Mouse (Mus musculus): ENCODE results near the gene Capg. TPM values are rescaled to one million over a fixed set of nuclear protein-coding genes. Genes with fewer than 3 reads are reported as not detected.
"Not testable (repeated sequence)": the region's sequence is repeated elsewhere in the genome, so short reads cannot be mapped to it uniquely, and the experiment has no call there.

Gene Capg
- polyA plus RNA-seq, 1 experiment from 2014 or later: 94.3 TPM

- 83% methylated on average over 4 of the region's 4 CpGs for WGBS
- no peak for ATAC-seq (ENCODE audit: low FRiP score, low TSS enrichment)
- H3K4me1 ChIP-seq (ENCODE audit: insufficient read depth, low read length): no peaks in the 10 kb centered on the region
- H3K9me3 ChIP-seq (ENCODE audit: low read length): peaks cover 3% of the 10 kb centered on the region; the same call in 1 of the 2 replicates
- H3K27ac ChIP-seq (ENCODE audit: low read length): no peak overlapping the region
- no peak overlapping the region for H3K4me3 ChIP-seq (ENCODE audit: low read length)
- H3K4me2 ChIP-seq (replicated peaks; ENCODE audit: low read depth, low read length): no peak overlapping the region
- H3K36me3 ChIP-seq (ENCODE audit: insufficient read depth, low read length): no peaks in the 10 kb centered on the region
- no peak overlapping the region for H3K9ac ChIP-seq (replicated peaks; ENCODE audit: low read length)
- H3K27me3 ChIP-seq (ENCODE audit: insufficient read depth, low read length): no peaks in the 10 kb centered on the region
These were observed 17.1 kb upstream of the Capg start for GRCm38 (mm10) chr6:72527070-72527469.

DNA sequence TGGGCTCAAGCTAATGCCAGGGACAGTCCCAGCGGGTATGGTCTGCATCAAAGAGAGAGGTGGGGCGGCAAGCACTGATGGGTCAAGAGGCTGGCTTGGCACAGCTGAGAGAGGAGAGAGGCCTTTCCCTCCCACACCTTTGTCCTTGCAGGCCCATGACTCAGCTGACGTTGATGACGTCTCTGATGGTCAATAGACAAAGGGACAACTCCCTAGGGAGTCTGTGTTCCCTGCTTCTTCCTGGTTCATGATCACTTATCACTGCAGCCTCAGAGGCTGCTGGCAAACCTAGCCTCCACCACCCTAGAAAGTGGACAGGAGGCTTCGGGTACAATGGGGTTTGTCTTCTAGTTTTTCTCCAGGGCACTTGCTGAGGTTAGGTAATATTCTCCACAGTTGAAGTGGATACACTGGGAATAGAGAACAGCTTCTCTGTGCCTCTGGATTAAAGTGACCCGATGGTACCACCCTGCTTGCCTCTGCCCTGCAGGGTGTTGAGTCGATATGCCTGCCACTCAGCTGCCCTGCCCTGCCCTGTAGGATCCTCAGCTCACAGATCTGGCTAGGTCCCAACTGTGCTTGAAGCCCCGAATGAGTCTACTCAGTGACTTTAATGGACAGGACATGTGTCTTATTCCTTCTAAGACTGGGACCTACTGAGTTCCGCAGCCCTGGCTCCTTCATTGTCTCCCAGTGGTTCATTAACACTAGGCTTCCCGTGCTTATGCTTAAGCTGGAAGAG is 15.6 kb upstream of the Capg start:
- no peaks in the 10 kb centered on the region for H3K4me1 ChIP-seq (ENCODE audit: insufficient read depth, low read length)
- H3K4me3 ChIP-seq (ENCODE audit: low read length): no peak overlapping the region
- H3K27me3 ChIP-seq (ENCODE audit: insufficient read depth, low read length): no peaks in the 10 kb centered on the region
- no peak overlapping the region for H3K4me2 ChIP-seq (replicated peaks; ENCODE audit: low read depth, low read length)
- no peak overlapping the region for H3K27ac ChIP-seq (ENCODE audit: low read length)
- H3K9ac ChIP-seq (replicated peaks; ENCODE audit: low read length): no peak overlapping the region
- H3K9me3 ChIP-seq (ENCODE audit: low read length): peaks cover 3% of the 10 kb centered on the region; the same call in 1 of the 2 replicates
- no peaks in the 10 kb centered on the region for H3K36me3 ChIP-seq (ENCODE audit: insufficient read depth, low read length)
- WGBS: 81% methylated on average over 10 of the region's 10 CpGs
- no peak; the same call in 1 of the 2 replicates for ATAC-seq (ENCODE audit: low FRiP score, low TSS enrichment)

DNA sequence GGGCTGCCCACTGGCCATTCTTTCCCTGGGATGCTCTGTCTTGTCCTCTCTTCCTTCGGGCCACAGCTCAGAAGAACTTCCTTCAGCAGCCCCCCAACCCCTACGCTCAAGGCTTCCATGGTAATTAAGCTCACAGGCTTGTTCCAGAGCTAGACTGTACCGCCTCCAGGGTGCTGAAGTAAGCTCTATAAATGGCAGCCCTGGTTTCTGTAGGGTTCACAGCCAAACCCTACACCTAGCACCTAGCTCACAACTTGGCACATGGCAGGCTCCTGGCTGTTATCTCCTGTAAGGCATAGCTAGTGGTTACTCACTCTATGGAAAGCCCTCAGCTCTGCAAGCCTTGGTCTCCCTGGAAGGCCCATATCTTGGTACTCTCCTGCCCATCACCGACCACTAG is 11.6 kb upstream of the Capg start:
- H3K4me1 ChIP-seq (ENCODE audit: insufficient read depth, low read length): peaks cover 9% of the 10 kb centered on the region
- no peak overlapping the region for H3K4me3 ChIP-seq (ENCODE audit: low read length)
- ATAC-seq (ENCODE audit: low FRiP score, low TSS enrichment): no peak
- H3K27me3 ChIP-seq (ENCODE audit: insufficient read depth, low read length): no peaks in the 10 kb centered on the region
- H3K9ac ChIP-seq (replicated peaks; ENCODE audit: low read length): no peak overlapping the region
- H3K4me2 ChIP-seq (replicated peaks; ENCODE audit: low read depth, low read length): no peak overlapping the region
- peaks cover 3% of the 10 kb centered on the region; the same call in 1 of the 2 replicates for H3K9me3 ChIP-seq (ENCODE audit: low read length)
- 85% methylated on average over 4 of the region's 4 CpGs for WGBS
- H3K36me3 ChIP-seq (ENCODE audit: insufficient read depth, low read length): no peaks in the 10 kb centered on the region
- H3K27ac ChIP-seq (ENCODE audit: low read length): no peak overlapping the region

DNA sequence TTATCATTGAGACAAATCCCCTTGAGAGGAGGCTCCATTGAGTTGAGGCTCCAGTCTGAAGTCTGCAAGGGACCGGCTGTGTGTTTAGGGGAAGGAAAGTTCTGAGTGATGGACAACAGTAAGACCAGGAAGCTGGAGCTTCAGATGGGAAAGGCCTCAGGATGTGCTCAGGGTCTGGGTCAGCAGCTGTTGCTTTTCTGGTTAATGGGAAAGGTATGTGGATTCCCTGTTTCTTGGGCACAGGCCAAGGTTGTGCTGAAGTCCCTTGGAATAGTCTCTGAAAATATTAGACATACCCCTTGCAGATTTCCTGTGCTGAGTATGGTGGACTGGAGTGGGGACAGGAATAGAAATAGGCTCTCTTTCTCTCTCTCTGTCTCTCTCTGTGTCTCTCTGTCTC is 10.6 kb upstream of the Capg start:
- H3K4me3 ChIP-seq (ENCODE audit: low read length); H3K9ac ChIP-seq (replicated peaks; ENCODE audit: low read length); H3K9me3 ChIP-seq (ENCODE audit: low read length); H3K27me3 ChIP-seq (ENCODE audit: insufficient read depth, low read length); H3K4me2 ChIP-seq (replicated peaks; ENCODE audit: low read depth, low read length); H3K27ac ChIP-seq (ENCODE audit: low read length); H3K36me3 ChIP-seq (ENCODE audit: insufficient read depth, low read length): not testable (repeated sequence)
- peaks cover 17% of the 10 kb centered on the region for H3K4me1 ChIP-seq (ENCODE audit: insufficient read depth, low read length)
- peak; percentile 32 for ATAC-seq (ENCODE audit: low FRiP score, low TSS enrichment)
- 37% methylated on average over 1 of the region's 1 CpGs for WGBS

GRCm38 (mm10) chr6:72534035-72534809 is 10.0 kb upstream of the Capg start:
- Histone ChIP-seq H3K9ac (replicated peaks; ENCODE audit: low read length) (no peak overlapping the region), H3K4me1 (ENCODE audit: insufficient read depth, low read length) (peaks cover 17% of the 10 kb centered on the region), H3K4me3 (ENCODE audit: low read length) (no peak overlapping the region), H3K9me3 (ENCODE audit: low read length) (peaks cover 3% of the 10 kb centered on the region; the same call in 1 of the 2 replicates), H3K27ac (ENCODE audit: low read length) (peak overlapping the region; percentile 65; the same call in 1 of the 2 replicates), H3K4me2 (replicated peaks; ENCODE audit: low read depth, low read length) (no peak overlapping the region), H3K36me3 (ENCODE audit: insufficient read depth, low read length) (no peaks in the 10 kb centered on the region), H3K27me3 (ENCODE audit: insufficient read depth, low read length) (no peaks in the 10 kb centered on the region)
- ATAC-seq (ENCODE audit: low FRiP score, low TSS enrichment): peak; percentile 52; the same call in 1 of the 2 replicates
- 40% methylated on average over 9 of the region's 9 CpGs for WGBS

DNA sequence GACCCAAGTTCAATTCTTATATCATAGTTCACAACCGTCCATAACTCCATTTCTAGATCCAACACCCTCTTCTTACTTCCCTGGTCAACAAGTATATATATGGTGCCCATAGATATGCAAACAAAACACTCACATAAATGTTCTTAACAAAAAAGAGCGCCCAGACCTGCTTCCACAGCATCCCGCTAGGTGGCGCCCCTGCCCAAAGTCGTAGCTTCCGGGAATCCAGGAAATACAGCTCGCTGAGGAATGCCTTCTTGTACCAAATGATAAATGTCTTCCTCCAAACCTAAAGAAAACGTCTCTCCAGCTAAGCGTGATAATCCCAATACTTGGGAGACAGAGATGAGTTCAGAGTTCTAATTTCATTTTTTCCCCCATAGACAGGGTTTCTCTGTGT is 9.0 kb upstream of the Capg start:
- H3K36me3 ChIP-seq (ENCODE audit: insufficient read depth, low read length): no peaks in the 10 kb centered on the region
- H3K4me1 ChIP-seq (ENCODE audit: insufficient read depth, low read length): peaks cover 17% of the 10 kb centered on the region
- H3K27ac ChIP-seq (ENCODE audit: low read length): peak overlapping the region; percentile 65; the same call in 1 of the 2 replicates
- H3K4me2 ChIP-seq (replicated peaks; ENCODE audit: low read depth, low read length): peak overlapping the region; percentile 30
- H3K9me3 ChIP-seq (ENCODE audit: low read length): peaks cover under 1% of the 10 kb centered on the region; the same call in 1 of the 2 replicates
- H3K9ac ChIP-seq (replicated peaks; ENCODE audit: low read length): peak overlapping the region; percentile 48
- no peak for ATAC-seq (ENCODE audit: low FRiP score, low TSS enrichment)
- peak overlapping the region; percentile 7; the same call in 1 of the 2 replicates for H3K4me3 ChIP-seq (ENCODE audit: low read length)
- WGBS: 6% methylated on average over 9 of the region's 9 CpGs
- no peaks in the 10 kb centered on the region for H3K27me3 ChIP-seq (ENCODE audit: insufficient read depth, low read length)

DNA sequence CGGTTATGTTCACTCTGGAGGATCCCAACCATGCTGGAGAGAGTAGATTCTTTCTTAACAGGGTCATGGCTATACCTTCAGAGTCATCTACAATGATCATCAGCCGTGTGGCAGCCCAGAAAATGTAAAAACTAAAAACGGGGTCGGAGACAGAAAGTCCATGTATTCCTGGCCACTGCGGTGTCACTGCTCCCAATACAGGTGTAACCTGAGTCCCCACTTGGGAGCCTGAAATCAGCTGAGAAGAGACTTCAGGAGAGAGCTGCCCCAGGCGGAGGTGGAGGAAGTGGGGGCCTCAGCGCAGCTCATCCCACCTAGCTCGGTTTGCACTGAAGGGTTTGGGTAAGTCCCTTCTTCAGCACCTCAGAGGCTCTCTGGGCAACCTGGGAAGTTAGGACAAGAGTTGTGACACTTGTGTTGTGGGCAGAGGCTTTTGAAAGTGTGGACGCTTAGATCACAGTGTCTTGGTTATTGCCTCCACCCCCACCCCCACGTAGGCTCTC is 6.1 kb upstream of the Capg start:
- Histone ChIP-seq H3K4me1 (ENCODE audit: insufficient read depth, low read length) (peaks cover 17% of the 10 kb centered on the region), H3K27ac (ENCODE audit: low read length) (no peak overlapping the region), H3K27me3 (ENCODE audit: insufficient read depth, low read length) (no peaks in the 10 kb centered on the region), H3K9ac (replicated peaks; ENCODE audit: low read length) (peak overlapping the region; percentile 74), H3K9me3 (ENCODE audit: low read length) (no peaks in the 10 kb centered on the region), H3K4me3 (ENCODE audit: low read length) (peak overlapping the region; percentile 58), H3K36me3 (ENCODE audit: insufficient read depth, low read length) (no peaks in the 10 kb centered on the region), H3K4me2 (replicated peaks; ENCODE audit: low read depth, low read length) (peak overlapping the region; percentile 63)
- 41% methylated on average over 10 of the region's 10 CpGs for WGBS
- ATAC-seq (ENCODE audit: low FRiP score, low TSS enrichment): peak; percentile 8; the same call in 1 of the 2 replicates

- H3K36me3 ChIP-seq (ENCODE audit: insufficient read depth, low read length): no peaks in the 10 kb centered on the region
- H3K27me3 ChIP-seq (ENCODE audit: insufficient read depth, low read length): no peaks in the 10 kb centered on the region
- peak overlapping the region; percentile 74 for H3K9ac ChIP-seq (replicated peaks; ENCODE audit: low read length)
- H3K4me3 ChIP-seq (ENCODE audit: low read length): peak overlapping the region; percentile 58
- peak; percentile 96 for ATAC-seq (ENCODE audit: low FRiP score, low TSS enrichment)
- H3K4me2 ChIP-seq (replicated peaks; ENCODE audit: low read depth, low read length): peak overlapping the region; percentile 63
- 2% methylated on average over 16 of the region's 16 CpGs for WGBS
- H3K4me1 ChIP-seq (ENCODE audit: insufficient read depth, low read length): peaks cover 19% of the 10 kb centered on the region
- H3K9me3 ChIP-seq (ENCODE audit: low read length): no peaks in the 10 kb centered on the region
- 0 out of 2 replicates have a peak overlapping the region, but pooled peaks have one; percentile 68 for H3K27ac ChIP-seq (ENCODE audit: low read length)
These were observed 5.6 kb upstream of the Capg start for GRCm38 (mm10) chr6:72538562-72539031.

DNA sequence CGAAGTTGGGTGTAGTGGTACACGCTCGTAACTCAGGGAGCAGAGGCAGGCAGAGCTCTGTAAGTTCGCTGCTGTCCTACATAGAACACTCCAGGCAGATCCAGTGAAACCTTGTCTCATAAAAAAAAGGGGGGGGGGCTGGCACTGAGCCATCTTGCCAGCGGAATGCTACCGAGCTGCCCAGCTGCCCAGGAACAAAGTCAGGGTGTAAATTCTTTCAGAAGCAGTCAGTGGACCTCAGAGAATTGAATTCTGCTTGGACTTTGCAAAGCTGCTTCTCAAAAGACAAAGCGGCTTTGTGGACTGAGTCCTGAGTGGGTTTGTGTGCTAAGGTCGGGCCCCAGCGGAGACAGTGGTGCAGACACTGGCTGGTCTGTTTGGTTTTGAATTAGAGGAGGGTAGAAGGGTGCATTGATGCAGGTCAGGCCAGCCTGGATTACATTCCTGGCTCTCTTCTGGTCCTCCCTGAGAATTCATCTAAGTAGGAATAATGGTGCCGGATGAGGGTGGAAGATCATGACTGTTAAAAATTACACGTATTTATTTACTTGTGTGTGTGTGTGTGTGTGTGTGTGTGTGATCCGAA is 833 bp upstream of the Capg start:
- Histone ChIP-seq H3K4me2 (replicated peaks; ENCODE audit: low read depth, low read length) (no peak overlapping the region), H3K36me3 (ENCODE audit: insufficient read depth, low read length) (no peaks in the 10 kb centered on the region), H3K27ac (ENCODE audit: low read length) (peak overlapping the region; percentile 54), H3K9me3 (ENCODE audit: low read length) (peaks cover 2% of the 10 kb centered on the region; the same call in 1 of the 2 replicates), H3K4me3 (ENCODE audit: low read length) (no peak overlapping the region), H3K27me3 (ENCODE audit: insufficient read depth, low read length) (no peaks in the 10 kb centered on the region), H3K9ac (replicated peaks; ENCODE audit: low read length) (no peak overlapping the region), H3K4me1 (ENCODE audit: insufficient read depth, low read length) (peaks cover 16% of the 10 kb centered on the region)
- no peak for ATAC-seq (ENCODE audit: low FRiP score, low TSS enrichment)
- WGBS: 74% methylated on average over 12 of the region's 12 CpGs

Data from kidney, embryonic 16.5 days (tissue).